Mouse (Mus musculus) layer of hippocampus, postnatal 14 days (tissue): ENCODE measurements at regions not wholly inside any gene's neighbourhood (a gene's known extent, or its start where the extent isn't known, plus 50 kb on each side); places are given as distances from the start of the nearest gene placed in this dataset.

Experiments
- DNase-seq, 2 experiments: peaks; one replicate each; pipeline ENCODE4 v3.0.0; 2021 to 2022; ENCODE audit warnings: low spot score in 2 of 2, mixed read lengths in 1 of 2

DNA sequence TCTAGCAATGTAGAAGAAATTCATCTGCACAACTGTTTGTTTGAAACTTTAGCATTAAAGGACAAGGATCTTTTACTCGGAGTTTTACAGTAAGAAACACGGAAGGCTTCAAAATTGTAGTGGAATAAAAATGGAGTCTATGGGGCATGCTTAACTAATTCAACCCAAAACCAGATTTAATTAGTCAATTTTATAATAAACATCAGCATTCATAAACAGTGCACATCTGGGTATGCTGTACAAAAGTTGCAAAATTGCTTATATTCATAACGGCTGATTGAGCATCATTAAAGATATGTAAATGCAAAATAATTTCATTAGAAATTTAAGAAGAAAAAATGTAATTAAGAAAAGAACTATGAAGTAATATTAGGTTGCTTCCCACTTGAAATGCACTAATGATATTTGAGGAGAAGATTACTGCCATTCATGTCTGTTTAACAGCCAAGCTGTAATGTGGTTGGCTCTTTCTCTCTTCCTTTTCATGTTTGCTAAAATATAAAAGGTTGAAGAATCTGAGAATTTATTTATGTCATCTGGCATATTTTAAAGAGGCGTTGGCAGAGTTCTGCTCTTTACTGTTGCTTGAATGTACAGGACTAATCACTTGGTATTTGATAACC is 1037.3 kb downstream of the Fam181b start:
- DNase-seq: no peak

DNA sequence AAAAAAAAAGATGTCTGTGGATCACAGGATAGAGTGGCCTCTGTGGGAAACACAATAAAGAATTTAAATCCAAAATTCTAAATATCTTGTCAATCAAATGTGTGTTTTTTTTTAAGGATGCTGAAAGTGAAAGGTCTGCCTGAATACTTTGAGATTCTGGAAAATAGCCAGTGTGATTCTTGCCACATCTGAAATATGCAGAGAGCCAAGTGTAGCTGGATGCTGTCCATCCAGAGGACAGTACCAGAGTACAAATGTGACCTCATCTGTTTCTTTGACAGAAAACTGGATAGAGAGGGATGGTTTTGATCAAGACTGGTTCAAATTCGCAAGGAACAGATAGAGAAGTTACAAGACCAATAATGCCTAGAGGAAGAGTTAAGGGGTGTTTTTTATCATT is 1044.1 kb downstream of the Fam181b start:
- no peak for DNase-seq

DNA sequence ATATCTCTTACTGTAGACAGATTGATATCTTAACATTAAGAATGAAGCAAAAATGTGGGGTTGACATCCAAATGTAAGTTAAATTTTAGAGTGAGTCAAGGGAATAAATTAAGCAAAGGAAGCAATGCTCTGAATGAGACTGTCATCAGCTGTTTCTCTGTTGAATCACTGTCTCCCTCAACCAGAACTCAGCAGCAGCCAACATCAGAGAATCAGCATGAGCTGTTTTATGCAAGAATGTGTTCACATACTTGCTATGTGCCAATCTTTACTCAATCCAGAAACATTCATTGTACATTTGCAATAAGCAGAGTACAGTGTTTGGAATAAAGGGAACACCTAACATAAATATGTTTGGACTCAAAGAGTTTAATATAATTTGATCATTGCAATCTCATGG is 1074.6 kb downstream of the Fam181b start:
- peak in 1 of 2 experiments; percentile 13 for DNase-seq

- DNase-seq: no peak
These were observed 1075.8 kb downstream of the Fam181b start for GRCm38 (mm10) chr7:94155458-94155857.

GRCm38 (mm10) chr7:94180027-94180426 is 1100.4 kb downstream of the Fam181b start:
- peak in 1 of 2 experiments; percentile 39 for DNase-seq

- DNase-seq: no peak
These were observed 1132.7 kb downstream of the Fam181b start for GRCm38 (mm10) chr7:94212341-94212740.

DNA sequence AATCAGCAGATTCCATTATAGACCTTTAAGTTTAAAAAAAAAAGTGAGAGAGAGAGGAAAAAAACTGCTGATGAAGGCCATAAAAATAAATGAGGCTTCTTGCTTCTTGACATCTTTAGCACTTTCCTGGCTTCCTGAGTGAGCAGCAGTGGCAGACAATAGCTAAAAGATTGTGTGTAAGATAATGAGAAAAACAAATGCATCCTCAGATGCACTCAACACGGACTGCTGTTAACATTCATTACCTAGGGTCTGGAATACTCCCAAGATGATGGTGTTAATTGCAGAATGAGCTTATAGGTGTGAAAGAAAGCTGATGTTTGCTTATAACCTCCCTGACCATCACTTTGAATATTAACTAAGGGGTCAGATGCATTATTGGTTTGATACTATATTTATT is 1147.8 kb downstream of the Fam181b start:
- no peak for DNase-seq

DNA sequence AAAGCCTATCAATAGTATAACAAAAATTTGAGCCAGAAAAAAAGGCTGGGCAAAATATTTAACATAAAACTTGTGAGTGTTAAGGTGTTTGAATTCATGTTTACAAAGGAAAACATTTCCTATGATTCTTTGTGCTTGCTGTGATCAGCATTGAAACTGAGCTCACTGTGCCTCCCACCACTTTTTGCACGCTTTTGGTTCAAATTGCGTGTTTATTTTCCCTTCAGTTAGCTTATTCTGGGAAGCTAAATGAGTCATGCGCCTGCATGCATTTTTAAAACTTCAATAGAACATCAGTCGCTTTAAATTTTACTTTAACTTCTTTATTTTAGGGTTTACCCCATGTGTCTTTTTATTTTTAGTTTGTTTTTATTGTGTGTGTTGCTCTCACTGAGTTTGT is 1154.0 kb downstream of the Fam181b start:
- DNase-seq: peak in 1 of 2 experiments; percentile 8

- DNase-seq: peak in 1 of 2 experiments; percentile 4
These were observed 1169.8 kb downstream of the Fam181b start for GRCm38 (mm10) chr7:94249501-94249900.

GRCm38 (mm10) chr7:94268665-94269320 is 1189.1 kb downstream of the Fam181b start:
- no peak for DNase-seq

- DNase-seq: no peak
These were observed 1201.9 kb downstream of the Fam181b start for GRCm38 (mm10) chr7:94281529-94281928.

GRCm38 (mm10) chr7:94282010-94282409 is 1202.3 kb downstream of the Fam181b start:
- no peak for DNase-seq

- DNase-seq: no peak
These were observed 1203.5 kb downstream of the Fam181b start for GRCm38 (mm10) chr7:94283031-94283609.

DNA sequence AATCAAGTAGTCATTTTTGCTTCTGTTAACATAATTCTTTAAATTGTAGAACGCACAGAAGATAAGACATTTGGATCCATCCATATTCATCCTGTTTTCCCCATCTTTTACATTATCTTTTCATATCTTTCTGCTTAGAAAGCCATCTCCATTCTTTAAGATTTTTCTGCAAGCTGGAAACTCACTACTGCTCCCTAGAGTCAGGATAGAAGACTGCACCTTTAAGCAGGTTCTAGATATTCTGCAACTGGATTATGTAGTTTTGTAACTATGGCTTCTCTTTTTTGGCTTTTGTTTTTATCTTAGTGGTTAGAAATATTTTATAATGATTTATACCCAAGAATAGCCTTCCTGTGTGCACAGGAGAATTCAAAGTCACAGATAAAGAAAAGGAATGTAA is 1225.9 kb downstream of the Fam181b start:
- no peak for DNase-seq

DNA sequence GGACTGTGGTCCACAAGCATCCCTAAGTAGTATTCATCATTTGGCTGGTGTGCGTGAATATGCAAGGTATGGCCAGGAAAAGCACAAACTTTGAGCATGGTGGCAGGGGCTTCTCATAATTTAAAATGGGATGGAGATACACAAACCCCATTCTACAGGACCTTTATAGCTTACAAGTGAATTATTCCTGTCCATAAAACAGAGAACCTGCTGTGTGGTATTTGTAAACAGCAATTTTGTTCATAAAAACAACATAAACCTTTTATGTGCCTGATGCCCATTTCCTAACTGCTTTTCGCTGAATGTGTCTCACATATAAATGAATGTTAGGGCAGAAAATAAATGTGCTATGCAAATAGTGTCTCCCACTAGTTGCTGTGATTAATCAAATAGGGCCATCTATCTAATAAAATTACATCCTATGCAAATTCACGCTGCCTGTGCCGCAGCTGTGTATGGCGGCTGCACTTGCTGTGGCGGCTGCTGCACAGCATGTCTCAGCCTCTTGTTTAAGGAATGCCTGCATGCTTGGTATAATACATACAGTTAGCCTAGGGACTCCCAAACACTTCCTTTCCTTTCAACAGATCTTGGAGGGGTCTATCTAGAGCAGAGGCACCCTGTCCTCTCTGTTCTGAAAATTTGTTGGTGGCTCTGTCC is 1235.4 kb downstream of the Fam181b start:
- no peak for DNase-seq

DNA sequence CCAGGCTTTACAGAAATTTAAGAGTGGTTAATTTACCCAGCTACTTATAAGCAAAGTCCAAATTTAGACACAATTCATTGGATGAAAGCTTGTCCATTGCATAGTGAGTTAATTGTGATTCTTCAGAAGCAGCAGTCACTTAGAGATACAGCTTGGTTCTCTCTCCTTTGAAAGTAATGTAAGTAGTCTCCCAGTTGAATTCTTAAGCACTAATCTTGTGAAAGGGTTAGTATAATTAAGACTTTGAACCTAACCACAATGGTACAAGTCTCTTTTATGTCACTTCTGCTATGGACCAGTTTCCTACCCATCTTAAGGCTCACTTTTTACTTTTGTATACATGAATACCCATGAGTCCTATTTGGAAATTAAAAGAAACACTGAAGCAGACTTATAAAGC is 1252.9 kb downstream of the Fam181b start:
- DNase-seq: no peak
